Mouse (Mus musculus) lung, adult 2 months (tissue): ENCODE measurements around the gene Hsd17b7.

ENCODE experiments used
- CTCF ChIP-seq: fragments of 200-500 bp; IDR thresholded peaks from 2 replicates; pipeline ENCODE4 v1.5.1; 2011; ENCODE audit warnings: mild to moderate bottlenecking, low read length, control low read depth; ENCODE audit not compliant: insufficient read depth
- POLR2A ChIP-seq: fragments of 200-500 bp; IDR thresholded peaks from 2 replicates; pipeline ENCODE4 v1.6.1; 2011; ENCODE audit warnings: low read depth, mild to moderate bottlenecking, control low read depth, low read length, borderline replicate concordance; ENCODE audit errors: extremely low read depth

DNA sequence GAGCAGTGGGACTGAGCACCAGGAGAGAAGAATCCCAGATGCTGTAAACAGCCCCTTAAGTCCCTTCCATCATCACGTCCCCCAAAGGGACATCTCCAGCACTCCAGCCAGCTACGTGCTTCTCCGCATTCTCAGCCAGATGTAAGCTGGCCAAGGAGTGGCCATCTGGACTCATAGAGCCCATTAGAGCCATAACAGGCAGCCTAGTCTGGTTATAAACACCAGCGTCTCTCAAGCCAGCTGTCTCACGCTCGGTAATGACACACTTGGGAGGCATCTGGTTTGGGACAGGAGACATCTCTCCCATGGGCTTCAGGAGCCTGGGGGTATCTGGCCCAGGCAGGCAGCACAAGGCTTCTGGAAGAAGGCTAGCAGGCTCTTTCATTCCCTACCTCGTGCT is 52.4 kb downstream of the Hsd17b7 start:
- TF ChIP-seq CTCF, result no peak
- no peak for TF ChIP-seq POLR2A
